ENCODE assay signal across 9 mouse cellular contexts in genomic region chr4:97673854-97674510, GRCm38 (mm10).
A peak's percentile ranks its signal among the peaks of the same experiment; 100 is the strongest.
DNase-seq lines count a peak whose midpoint lies in the region; ATAC-seq and TF ChIP-seq lines count a peak whose summit lies in the region.
"Had no signal": no experiment of that assay in that cellular context is flagged by ENCODE, and none has a peak within 500 bp of the region (broad histone marks: within the 10 kb centered on the region; RNA-seq: fewer than 3 reads in every experiment).

No protein-coding gene starts in this region.

- H3K27me3 ChIP-seq in heart, postnatal 0 days (ENCODE audit: control insufficient read depth, insufficient read depth, low read length): no peaks in the 10 kb centered on the region
- H3K27me3 ChIP-seq: hindbrain, embryonic 15.5 days had no signal

- peak; percentile 89; the same call in 1 of the 2 replicates for TF ChIP-seq EP300 in heart, postnatal 0 days (IDR thresholded peaks at IDR 0.05; ENCODE audit: low read depth)

- no peaks in the 10 kb centered on the region for H3K36me3 ChIP-seq in heart, postnatal 0 days (replicated peaks; ENCODE audit: control insufficient read depth, insufficient read depth, low read length)
- H3K36me3 ChIP-seq: hindbrain, embryonic 15.5 days had no signal

- intact Hi-C loops in heart, postnatal 14 days (cut with DNase I): loop anchor here (10.0 kb wide), 2 partner anchors 431 to 771 kb away; no protein-coding TSS in a partner anchor
- intact Hi-C loops in gastrocnemius, postnatal 36 days (cut with DNase I): no loop called here

- no peaks in the 10 kb centered on the region for H3K9me3 ChIP-seq in heart, postnatal 0 days (replicated peaks; ENCODE audit: control insufficient read depth, low read length)
- H3K9me3 ChIP-seq: hindbrain, embryonic 15.5 days had no signal

- DNase-seq in heart, adult 11 months: peak; percentile 95
- DNase-seq in heart, postnatal 14 days: no peak
- peak; percentile 19 for DNase-seq in retina, postnatal 1 day
- DNase-seq in retina, embryonic 14.5 days (ENCODE audit: low spot score): no peak
- DNase-seq in heart, postnatal 0 days (ENCODE audit: low spot score): peak; percentile 68
- DNase-seq in thymus, postnatal 4 days: peak; percentile 23
- DNase-seq in frontal cortex, postnatal 10 days (ENCODE audit: low spot score in 2 of 2): no peak
- no peak for DNase-seq in gastrocnemius, postnatal 36 days

- no peak overlapping the region for H3K9ac ChIP-seq in heart, postnatal 0 days (replicated peaks; ENCODE audit: low read depth, low read length)
- H3K9ac ChIP-seq: hindbrain, embryonic 15.5 days had no signal

- WGBS in heart, postnatal 0 days: 47% methylated on average over 6 of the region's 6 CpGs

- no peak overlapping the region for H3K4me3 ChIP-seq in heart, postnatal 0 days (ENCODE audit: low read depth, low read length)
- H3K4me3 ChIP-seq: hindbrain, embryonic 15.5 days had no signal

- peak; percentile 83 for ATAC-seq in heart, postnatal 0 days (ENCODE audit: insufficient read depth, low read depth)

- no peak for TF ChIP-seq CTCF in heart, postnatal 0 days (IDR thresholded peaks at IDR 0.05; ENCODE audit: low read depth)

- H3K4me2 ChIP-seq in heart, postnatal 0 days (ENCODE audit: low read depth, low read length): no peak overlapping the region
- H3K4me2 ChIP-seq: hindbrain, embryonic 15.5 days had no signal

- peak overlapping the region; percentile 14; the same call in 1 of the 2 replicates for H3K27ac ChIP-seq in heart, postnatal 0 days (ENCODE audit: low read depth)
- H3K27ac ChIP-seq: hindbrain, embryonic 15.5 days had no signal

- H3K4me1 ChIP-seq in heart, postnatal 0 days (ENCODE audit: control insufficient read depth, insufficient read depth): no peaks in the 10 kb centered on the region

Comparison
In these comparisons a context has a peak if more than half of its experiments do, and no peak if none do; other contexts are left out.
1. DNase-seq: peak in heart, adult 11 months (single experiment), retina, postnatal 1 day (single experiment), heart, postnatal 0 days (single experiment) and thymus, postnatal 4 days (single experiment); none in heart, postnatal 14 days (0 of 2), retina, embryonic 14.5 days (single experiment), frontal cortex, postnatal 10 days (0 of 2) and gastrocnemius, postnatal 36 days (0 of 2).